Mouse (Mus musculus): ENCODE results near the gene Cacna1e. TPM values are rescaled to one million over a fixed set of nuclear protein-coding genes. Genes with fewer than 3 reads are reported as not detected.

Gene Cacna1e
- polyA plus RNA-seq, 1 experiment, result 51.9 TPM

DNA sequence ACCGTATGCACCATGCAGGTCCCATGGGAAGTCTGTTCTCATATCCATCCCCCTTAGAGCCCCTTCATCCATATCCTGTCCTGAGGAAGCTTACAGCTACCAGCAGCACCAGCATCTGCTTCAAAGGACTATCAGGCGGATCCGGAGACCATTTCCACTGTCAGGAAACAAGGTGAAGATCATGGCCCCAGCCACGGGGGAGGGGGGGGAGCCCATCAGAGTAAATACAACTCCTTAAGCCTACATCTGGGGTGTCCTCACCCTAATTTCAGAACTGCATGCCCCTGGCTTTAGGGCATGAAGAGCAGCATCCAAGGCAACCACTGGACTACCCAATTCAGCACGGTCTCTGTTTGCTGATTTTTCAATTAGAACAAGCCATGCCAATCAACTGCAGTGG is 47.8 kb downstream of the Cacna1e start:
- WGBS, result 92% methylated on average over 5 of the region's 5 CpGs

DNA sequence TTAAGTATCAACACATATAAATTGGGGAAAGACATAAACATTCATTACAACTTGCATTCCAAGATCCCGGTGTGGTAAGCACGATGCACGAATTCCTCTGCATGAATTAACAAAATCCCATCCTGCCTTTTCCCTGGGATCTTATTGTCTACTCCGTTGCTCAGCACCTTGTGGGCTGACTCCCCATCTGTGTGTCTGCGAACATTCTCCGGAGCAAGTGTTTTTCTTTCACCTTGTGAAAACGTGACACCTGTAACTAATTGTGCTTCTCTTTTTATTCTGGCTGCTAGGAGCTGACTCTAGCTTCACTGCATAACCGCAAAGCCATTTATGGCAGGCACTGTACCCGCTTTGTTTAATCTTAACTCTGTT is 52.1 kb downstream of the Cacna1e start:
- DNase-seq, result no peak
- peaks cover 15% of the 10 kb centered on the region for H3K4me1 ChIP-seq (ENCODE audit: control insufficient read depth, insufficient read depth, low read length)
- 51% methylated on average over 9 of the region's 9 CpGs for WGBS
- H3K27ac ChIP-seq (ENCODE audit: insufficient read depth, low read length), result no peak overlapping the region
- H3K4me3 ChIP-seq (replicated peaks; ENCODE audit: insufficient read depth, low read depth, low read length), result no peak overlapping the region
- no peak for TF ChIP-seq CTCF (IDR thresholded peaks at IDR 0.05; ENCODE audit: borderline replicate concordance, insufficient read depth, low read depth, low read length)
- no peak for TF ChIP-seq POLR2A (IDR thresholded peaks at IDR 0.05; ENCODE audit: borderline replicate concordance, insufficient read depth, low read length)
- H3K27me3 ChIP-seq (ENCODE audit: control insufficient read depth, insufficient read depth, low read length), result no peaks in the 10 kb centered on the region

More for the DNA sequence above, 47.8 kb downstream of the Cacna1e start:
- no peak for DNase-seq
- TF ChIP-seq POLR2A (IDR thresholded peaks at IDR 0.05; ENCODE audit: borderline replicate concordance, insufficient read depth, low read length) (no peak), CTCF (IDR thresholded peaks at IDR 0.05; ENCODE audit: borderline replicate concordance, insufficient read depth, low read depth, low read length) (no peak)
- Histone ChIP-seq H3K4me1 (ENCODE audit: control insufficient read depth, insufficient read depth, low read length) (peaks cover 20% of the 10 kb centered on the region), H3K4me3 (replicated peaks; ENCODE audit: insufficient read depth, low read depth, low read length) (no peak overlapping the region), H3K27me3 (ENCODE audit: control insufficient read depth, insufficient read depth, low read length) (no peaks in the 10 kb centered on the region), H3K27ac (ENCODE audit: insufficient read depth, low read length) (peak overlapping the region; percentile 52; the same call in 1 of the 2 replicates)

GRCm38 (mm10) chr1:154831269-154832167 is 52.8 kb downstream of the Cacna1e start:
- H3K4me1 ChIP-seq (ENCODE audit: control insufficient read depth, insufficient read depth, low read length), result peaks cover 8% of the 10 kb centered on the region; the same call in 1 of the 2 replicates

GRCm38 (mm10) chr1:154830051-154830450 is 54.2 kb downstream of the Cacna1e start:
- 86% methylated on average over 6 of the region's 6 CpGs for WGBS
- H3K27ac ChIP-seq (ENCODE audit: insufficient read depth, low read length), result no peak overlapping the region
- peaks cover 5% of the 10 kb centered on the region; the same call in 1 of the 2 replicates for H3K4me1 ChIP-seq (ENCODE audit: control insufficient read depth, insufficient read depth, low read length)
- DNase-seq, result no peak
- no peak for TF ChIP-seq POLR2A (IDR thresholded peaks at IDR 0.05; ENCODE audit: borderline replicate concordance, insufficient read depth, low read length)
- H3K27me3 ChIP-seq (ENCODE audit: control insufficient read depth, insufficient read depth, low read length), result no peaks in the 10 kb centered on the region
- H3K4me3 ChIP-seq (replicated peaks; ENCODE audit: insufficient read depth, low read depth, low read length), result no peak overlapping the region

More at GRCm38 (mm10) chr1:154831269-154832167, 52.8 kb downstream of the Cacna1e start:
- Histone ChIP-seq H3K27me3 (ENCODE audit: control insufficient read depth, insufficient read depth, low read length) (no peaks in the 10 kb centered on the region), H3K27ac (ENCODE audit: insufficient read depth, low read length) (no peak overlapping the region), H3K4me3 (replicated peaks; ENCODE audit: insufficient read depth, low read depth, low read length) (no peak overlapping the region)
- WGBS, result 49% methylated on average over 10 of the region's 10 CpGs
- TF ChIP-seq POLR2A (IDR thresholded peaks at IDR 0.05; ENCODE audit: borderline replicate concordance, insufficient read depth, low read length), result no peak
- no peak for TF ChIP-seq CTCF (IDR thresholded peaks at IDR 0.05; ENCODE audit: borderline replicate concordance, insufficient read depth, low read depth, low read length)
- DNase-seq, result no peak

DNA sequence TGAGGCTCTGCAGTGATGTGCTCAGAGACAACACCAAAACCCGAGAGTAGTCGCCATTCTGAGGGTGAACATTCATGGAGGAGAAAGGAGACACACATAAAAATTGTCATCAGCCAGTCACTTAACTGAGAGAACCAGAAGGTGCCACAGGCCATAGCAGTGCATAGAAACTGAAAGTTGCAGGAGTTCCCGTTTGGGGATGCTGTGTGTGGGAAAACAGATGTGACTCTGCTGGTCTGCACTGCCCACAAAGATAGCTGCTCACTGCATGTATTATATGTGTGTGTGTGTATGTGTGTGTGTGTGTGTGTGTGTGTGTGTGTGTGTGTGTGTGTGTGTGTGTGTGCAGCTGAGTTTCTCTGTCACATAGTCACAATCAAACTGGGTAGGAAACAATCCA is 61.2 kb downstream of the Cacna1e start:
- H3K27me3 ChIP-seq (ENCODE audit: control insufficient read depth, insufficient read depth, low read length), result no peaks in the 10 kb centered on the region
- TF ChIP-seq POLR2A (IDR thresholded peaks at IDR 0.05; ENCODE audit: borderline replicate concordance, insufficient read depth, low read length), result no peak
- no peak for TF ChIP-seq CTCF (IDR thresholded peaks at IDR 0.05; ENCODE audit: borderline replicate concordance, insufficient read depth, low read depth, low read length)
- H3K27ac ChIP-seq (ENCODE audit: insufficient read depth, low read length), result no peak overlapping the region
- no peak overlapping the region for H3K4me3 ChIP-seq (replicated peaks; ENCODE audit: insufficient read depth, low read depth, low read length)
- DNase-seq, result no peak
- 81% methylated on average over 3 of the region's 3 CpGs for WGBS
- H3K4me1 ChIP-seq (ENCODE audit: control insufficient read depth, insufficient read depth, low read length), result peaks cover 31% of the 10 kb centered on the region

DNA sequence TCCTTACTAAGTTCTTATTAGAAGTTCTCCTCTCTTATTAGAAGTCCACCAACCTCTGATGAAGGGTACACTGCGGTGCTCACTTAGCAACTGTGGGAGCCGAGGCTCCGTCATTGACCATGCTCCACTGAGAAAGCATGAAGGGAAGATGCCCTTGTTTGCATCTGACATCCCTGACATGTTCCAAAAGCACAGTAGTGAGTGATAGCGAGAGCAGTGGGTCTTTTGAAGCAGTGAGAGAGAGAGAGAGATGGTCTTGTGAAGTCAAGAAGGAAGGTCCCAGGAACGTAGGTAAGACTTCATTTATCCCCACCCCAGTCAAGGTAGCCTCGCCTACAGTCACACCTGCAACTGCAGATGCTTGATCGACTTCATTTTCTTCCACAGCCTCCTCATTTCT is 63.9 kb downstream of the Cacna1e start:
- Histone ChIP-seq H3K4me1 (ENCODE audit: control insufficient read depth, insufficient read depth, low read length) (peaks cover 39% of the 10 kb centered on the region), H3K27ac (ENCODE audit: insufficient read depth, low read length) (no peak overlapping the region), H3K27me3 (ENCODE audit: control insufficient read depth, insufficient read depth, low read length) (no peaks in the 10 kb centered on the region), H3K4me3 (replicated peaks; ENCODE audit: insufficient read depth, low read depth, low read length) (no peak overlapping the region)
- no peak for TF ChIP-seq POLR2A (IDR thresholded peaks at IDR 0.05; ENCODE audit: borderline replicate concordance, insufficient read depth, low read length)
- WGBS, result 94% methylated on average over 7 of the region's 7 CpGs
- no peak for DNase-seq

- peaks cover 36% of the 10 kb centered on the region for H3K4me1 ChIP-seq (ENCODE audit: control insufficient read depth, insufficient read depth, low read length)
- 67% methylated on average over 2 of the region's 2 CpGs for WGBS
- H3K27me3 ChIP-seq (ENCODE audit: control insufficient read depth, insufficient read depth, low read length), result no peaks in the 10 kb centered on the region
- H3K27ac ChIP-seq (ENCODE audit: insufficient read depth, low read length), result no peak overlapping the region
- DNase-seq, result no peak
- no peak overlapping the region for H3K4me3 ChIP-seq (replicated peaks; ENCODE audit: insufficient read depth, low read depth, low read length)
- TF ChIP-seq CTCF (IDR thresholded peaks at IDR 0.05; ENCODE audit: borderline replicate concordance, insufficient read depth, low read depth, low read length), result no peak
- no peak for TF ChIP-seq POLR2A (IDR thresholded peaks at IDR 0.05; ENCODE audit: borderline replicate concordance, insufficient read depth, low read length)
These were observed 64.3 kb downstream of the Cacna1e start for GRCm38 (mm10) chr1:154819960-154820359.

DNA sequence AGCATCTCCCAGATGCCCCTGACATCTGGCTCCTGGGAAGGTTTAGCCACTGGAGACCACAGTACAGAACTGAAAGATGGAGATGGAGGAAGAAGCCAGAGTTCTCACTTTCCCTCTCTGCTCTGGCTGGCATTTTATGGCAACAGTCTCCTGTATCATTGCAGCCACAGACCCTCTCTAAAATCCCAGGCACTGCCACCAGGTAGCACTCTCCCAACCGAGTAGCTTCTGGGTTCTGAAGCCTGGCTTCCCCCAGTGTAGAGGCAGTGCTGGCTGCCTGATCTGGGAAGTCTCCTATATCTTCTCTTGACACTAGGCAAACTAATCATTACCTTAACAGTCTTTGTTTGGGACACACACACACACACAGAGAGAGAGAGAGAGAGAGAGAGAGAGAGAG is 65.6 kb downstream of the Cacna1e start:
- WGBS, result 46% methylated on average over 1 of the region's 1 CpGs
- Histone ChIP-seq H3K27me3 (ENCODE audit: control insufficient read depth, insufficient read depth, low read length) (no peaks in the 10 kb centered on the region), H3K4me1 (ENCODE audit: control insufficient read depth, insufficient read depth, low read length) (peaks cover 34% of the 10 kb centered on the region), H3K4me3 (replicated peaks; ENCODE audit: insufficient read depth, low read depth, low read length) (no peak overlapping the region), H3K27ac (ENCODE audit: insufficient read depth, low read length) (no peak overlapping the region)
- no peak for DNase-seq
- no peak for TF ChIP-seq POLR2A (IDR thresholded peaks at IDR 0.05; ENCODE audit: borderline replicate concordance, insufficient read depth, low read length)
- no peak for TF ChIP-seq CTCF (IDR thresholded peaks at IDR 0.05; ENCODE audit: borderline replicate concordance, insufficient read depth, low read depth, low read length)
